Mouse (Mus musculus) ES-Bruce4 (cell line): ENCODE measurements at regions not wholly inside any gene's neighbourhood (a gene's known extent, or its start where the extent isn't known, plus 50 kb on each side); places are given as distances from the start of the nearest gene placed in this dataset.

Experiments
- CTCF ChIP-seq: IDR thresholded peaks from one replicate; pipeline ENCODE4 v1.8.1; 2011; ENCODE audit warnings: low read depth, low read length
- EP300 ChIP-seq: IDR thresholded peaks from 2 replicates; pipeline ENCODE4 v1.6.1; 2011; ENCODE audit warnings: low read depth, low read length; ENCODE audit not compliant: insufficient read depth
- POLR2A ChIP-seq: IDR thresholded peaks from one replicate; pipeline ENCODE4 v1.8.1; 2011; ENCODE audit warnings: low read length; ENCODE audit not compliant: insufficient read depth

DNA sequence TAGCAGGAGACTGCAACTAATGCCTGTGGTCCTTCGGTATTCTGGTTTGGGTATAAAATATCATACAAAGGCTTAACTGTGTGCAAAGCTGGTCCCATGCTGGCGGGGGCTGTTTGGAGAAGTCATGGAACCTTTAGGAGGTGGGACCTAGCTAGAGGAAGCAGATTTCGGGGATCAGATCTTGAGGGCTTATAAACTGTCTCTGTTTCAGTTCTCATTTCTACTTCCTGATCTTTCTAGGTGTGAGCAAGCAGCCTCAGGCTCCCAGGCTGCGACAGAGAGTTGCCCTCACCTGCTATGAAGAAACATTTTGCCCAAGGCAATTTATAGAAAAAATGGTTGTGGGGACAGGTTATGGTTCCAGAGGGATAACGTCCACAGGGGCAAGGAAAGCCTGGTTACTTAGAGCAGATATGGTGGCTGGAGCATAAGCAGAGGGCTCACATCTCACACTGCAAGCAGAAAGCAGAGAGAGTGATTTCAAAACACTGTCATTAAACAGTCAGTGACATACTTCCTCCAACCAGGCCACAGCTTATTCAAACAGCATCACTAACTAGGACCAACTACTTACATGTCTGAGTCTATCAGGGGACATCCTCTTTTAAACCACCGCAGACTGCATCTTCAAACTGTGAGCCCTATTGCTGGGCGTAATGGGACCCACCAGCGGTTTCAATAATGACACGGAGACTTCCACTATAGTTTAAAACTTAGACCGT lies 188.1 kb downstream of the 1500009L16Rik start:
- TF ChIP-seq EP300 = no peak
- no peak for TF ChIP-seq CTCF
- TF ChIP-seq POLR2A = no peak
